Mouse (Mus musculus) embryonic stem cell, embryonic (primary cell): ENCODE data around the gene Card9.

Experiments
- CTCF ChIA-PET, 4 experiments: fragments of 300-600 bp in 2 of 4; fragments of 350-600 bp in 2 of 4; sonication (Branson Sonifier 250); formaldehyde crosslinking; loops; one replicate each; lab custom pipeline; 2022; ENCODE audit warnings: inconsistent platforms in 2 of 4; lab: Charles Lee
- POLR2A ChIA-PET, 4 experiments: fragments of 300-600 bp in 2 of 4; fragments of 350-600 bp in 2 of 4; sonication (Branson Sonifier 250); formaldehyde crosslinking; loops; one replicate each; lab custom pipeline; 2022; ENCODE audit warnings: antibody characterized with exemption in 4 of 4, inconsistent platforms in 1 of 4; lab: Charles Lee

Card9 gene

DNA sequence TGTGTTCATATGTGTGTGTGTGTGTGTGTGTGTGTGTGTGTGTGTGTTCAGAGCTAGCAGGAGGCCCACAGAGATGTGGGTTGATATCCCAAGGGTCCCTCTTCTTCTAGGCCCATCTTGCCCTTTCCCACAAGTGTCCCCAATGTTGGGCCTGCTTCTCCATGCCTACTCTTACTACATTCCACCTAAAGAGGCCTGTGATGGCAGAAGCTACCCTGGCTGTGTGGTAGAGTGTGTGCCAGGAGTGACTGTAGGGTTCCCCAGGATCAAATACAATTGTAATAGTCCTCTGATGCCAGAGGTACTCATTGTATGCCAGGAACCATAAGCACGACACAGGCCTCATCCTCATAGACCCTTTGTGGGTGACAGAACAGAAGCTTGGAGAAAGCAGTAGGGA is 47.3 kb downstream of the Card9 start:
- POLR2A ChIA-PET = interaction anchor here (0.6 to 1.6 kb wide), 5 partner anchors 8 to 291 kb away, joined by 3 to 6 read pairs (median 3); partner anchors contain the start of gene Agpat2 (in 1 of the 4)
- CTCF ChIA-PET = interaction anchor here in 2 of 4 experiments (1.0 to 1.6 kb wide), 3 partner anchors 13 to 159 kb away, joined by 4 to 6 read pairs (median 5); no protein-coding TSS in a partner anchor

DNA sequence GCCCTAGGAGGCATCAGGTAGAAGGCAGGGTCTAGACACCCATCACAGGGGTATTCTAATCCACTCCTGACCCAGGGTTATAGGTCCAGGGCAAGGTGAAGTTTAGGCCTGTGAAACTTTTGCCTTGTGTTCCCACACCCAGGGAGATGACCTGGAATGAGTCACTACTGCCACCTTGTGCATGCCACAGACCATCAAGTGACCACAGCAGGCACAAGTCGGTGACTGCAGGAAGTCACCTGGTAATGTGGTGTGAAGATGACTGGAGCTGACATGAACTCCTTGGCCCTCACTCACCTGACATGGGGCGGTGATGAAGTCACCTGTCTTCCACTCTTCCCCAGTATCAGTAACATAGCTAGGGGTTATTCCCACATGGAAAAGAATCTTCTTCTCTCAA is 47.9 kb downstream of the Card9 start:
- POLR2A ChIA-PET = interaction anchor here in 1 of 4 experiments (1.6 kb wide), 1 partner anchor 12 kb away, joined by 3 read pairs; no protein-coding TSS in a partner anchor
- CTCF ChIA-PET = interaction anchor here in 2 of 4 experiments (0.6 to 1.0 kb wide), 2 partner anchors 27 to 43 kb away, joined by 5 to 6 read pairs; no protein-coding TSS in a partner anchor

DNA sequence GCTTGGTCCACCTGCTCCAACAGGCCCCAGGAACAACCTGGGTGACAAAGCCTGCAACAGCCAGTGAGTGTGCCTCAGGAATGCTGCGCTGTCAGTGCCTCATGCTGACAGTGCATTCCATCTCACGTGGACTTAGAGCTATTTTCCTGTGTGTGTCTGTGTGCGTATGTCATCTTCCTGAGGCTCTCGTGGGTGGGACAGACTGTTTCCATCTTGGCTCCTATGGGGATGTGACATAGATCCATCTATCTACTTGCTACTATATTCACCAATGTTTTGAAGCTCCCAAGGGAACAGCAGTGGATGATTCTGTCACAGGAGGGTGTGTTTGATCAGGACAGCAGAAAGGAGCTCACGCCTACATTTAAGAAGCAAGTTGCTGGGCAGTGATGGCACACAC is 48.8 kb downstream of the Card9 start:
- ChIA-PET CTCF (interaction anchor here in 1 of 4 experiments (1.2 kb wide), 1 partner anchor 14 kb away, joined by 5 read pairs; no protein-coding TSS in a partner anchor), POLR2A (interaction anchor here in 1 of 4 experiments (0.7 kb wide), 2 partner anchors 69 to 681 kb away, joined by 3 read pairs; partner anchors contain the start of gene Snapc4)

GRCm38 (mm10) chr2:26309739-26310138 is 51.0 kb downstream of the Card9 start:
- CTCF ChIA-PET = interaction anchor here (0.6 to 1.9 kb wide), 8 partner anchors 11 to 156 kb away, joined by 3 to 6 read pairs (median 4); partner anchors contain the start of gene Dnlz (in 1 of the 4)

DNA sequence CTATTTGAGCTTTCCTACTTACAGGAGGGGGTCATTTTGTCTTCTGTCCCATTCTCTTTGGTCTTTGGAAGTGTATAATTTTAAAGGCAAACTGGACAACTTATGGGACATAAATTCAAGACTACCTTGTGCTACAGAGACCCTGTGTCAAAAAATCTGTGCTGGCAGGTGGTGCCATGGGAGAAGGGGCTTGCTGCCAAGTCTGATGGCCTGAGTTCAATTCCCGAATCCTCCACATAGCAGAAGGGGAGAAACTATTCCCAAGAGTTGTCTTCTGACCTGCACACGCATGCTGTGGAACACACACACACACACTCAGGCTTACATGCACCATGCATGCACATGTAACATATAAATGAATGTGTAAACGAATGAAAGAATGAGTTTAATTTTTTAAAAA is 54.0 kb downstream of the Card9 start:
- POLR2A ChIA-PET = no interaction called here
- CTCF ChIA-PET = interaction anchor here in 1 of 4 experiments (0.7 kb wide), 1 partner anchor 244 kb away, joined by 3 read pairs; no protein-coding TSS in a partner anchor

More at GRCm38 (mm10) chr2:26309739-26310138, 51.0 kb downstream of the Card9 start:
- POLR2A ChIA-PET = interaction anchor here in 3 of 4 experiments (0.5 to 2.1 kb wide), 10 partner anchors 10 to 625 kb away, joined by 3 to 8 read pairs (median 3); partner anchors contain the start of gene Dnlz (in 1 of the 3)

- ChIA-PET CTCF (no interaction called here), POLR2A (interaction anchor here in 1 of 4 experiments (1.9 kb wide), 1 partner anchor 10 kb away, joined by 6 read pairs; the partner anchor contains the start of gene Gpsm1)
Measured at GRCm38 (mm10) chr2:26305555-26305954, 55.2 kb downstream of the Card9 start.

GRCm38 (mm10) chr2:26304711-26305110 is 56.0 kb downstream of the Card9 start:
- ChIA-PET POLR2A (interaction anchor here in 2 of 4 experiments (0.6 to 1.9 kb wide), 2 partner anchors 11 to 306 kb away, joined by 6 to 7 read pairs; partner anchors contain the start of gene Gpsm1 (in 1 of the 2)), CTCF (interaction anchor here in 1 of 4 experiments (0.6 kb wide), 1 partner anchor 106 kb away, joined by 3 read pairs; no protein-coding TSS in a partner anchor)
